Comparison of ENCODE assay signal across 9 mouse cellular contexts in the genomic region with DNA sequence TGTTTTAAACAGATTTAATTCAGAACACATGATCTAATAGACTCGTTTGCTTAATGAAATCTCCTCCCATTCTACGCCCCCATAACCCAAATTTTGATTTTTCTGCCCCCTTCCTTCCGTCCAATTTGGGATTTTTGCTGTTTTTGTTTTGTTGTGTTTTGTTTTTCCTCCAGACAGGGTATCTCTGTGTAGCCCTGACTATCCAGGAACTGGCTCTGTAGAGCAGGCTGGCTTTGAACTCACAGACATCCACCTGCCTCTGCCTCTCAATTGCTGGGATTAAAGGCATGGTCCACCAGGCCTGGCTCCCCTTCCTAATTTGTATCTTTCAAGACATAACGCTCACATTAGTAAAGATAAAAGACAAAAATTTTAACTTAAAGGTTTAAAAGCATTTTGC. TPM values are rescaled to one million over a fixed set of nuclear protein-coding genes. Genes with fewer than 3 reads are reported as not detected.
DNase-seq lines count a peak whose midpoint lies in the region; ATAC-seq lines count a peak whose summit lies in the region.
"Had no signal": no experiment of that assay in that cellular context is flagged by ENCODE, and none has a peak within 500 bp of the region (broad histone marks: within the 10 kb centered on the region; RNA-seq: fewer than 3 reads in every experiment).

No protein-coding gene starts in this region.

- peaks cover 35% of the 10 kb centered on the region for H3K27me3 ChIP-seq in heart, embryonic 13.5 days (replicated peaks)
- H3K27me3 ChIP-seq in hindbrain, embryonic 16.5 days (replicated peaks; ENCODE audit: control insufficient read depth, insufficient read depth, low read length) = peaks cover 2% of the 10 kb centered on the region; the same call in 1 of the 2 replicates
- peaks cover 28% of the 10 kb centered on the region for H3K27me3 ChIP-seq in midbrain, embryonic 12.5 days

- no peak for DNase-seq in heart, postnatal 14 days
- no peak for DNase-seq in cerebellum, postnatal 36 days
- DNase-seq in layer of hippocampus, postnatal 36 days = no peak
- DNase-seq: right cerebral cortex, postnatal 14 days had no signal

- no peaks in the 10 kb centered on the region for H3K36me3 ChIP-seq in heart, embryonic 13.5 days
- H3K36me3 ChIP-seq in hindbrain, embryonic 16.5 days (ENCODE audit: control insufficient read depth, insufficient read depth, low read length) = no peaks in the 10 kb centered on the region
- no peaks in the 10 kb centered on the region for H3K36me3 ChIP-seq in midbrain, embryonic 12.5 days

- no peak for ATAC-seq in heart, embryonic 13.5 days (ENCODE audit: extremely low read depth, insufficient number of reproducible peaks, low FRiP score, low TSS enrichment)
- ATAC-seq in hindbrain, embryonic 16.5 days = no peak
- ATAC-seq in midbrain, embryonic 12.5 days (ENCODE audit: low FRiP score, low read depth) = no peak
- ATAC-seq in activated CD4-positive, CD25-positive, alpha-beta regulatory T cell, adult 4 months = no peak

- WGBS in heart, embryonic 13.5 days = 66% methylated on average over 4 of the region's 4 CpGs
- WGBS in hindbrain, embryonic 16.5 days = 36% methylated on average over 4 of the region's 4 CpGs
- WGBS in midbrain, embryonic 12.5 days = 23% methylated on average over 4 of the region's 4 CpGs

- H3K4me3 ChIP-seq in heart, embryonic 13.5 days = peak overlapping the region; percentile 61
- H3K4me3 ChIP-seq in brown adipose tissue, adult 24 weeks (ENCODE audit: insufficient read depth, low read depth, low read length) = no peak overlapping the region; the same call in 1 of the 2 replicates
- H3K4me3 ChIP-seq in hindbrain, embryonic 16.5 days (ENCODE audit: low read length) = peak overlapping the region; percentile 18; the same call in 1 of the 2 replicates
- H3K4me3 ChIP-seq in midbrain, embryonic 12.5 days = peak overlapping the region; percentile 70

- no peaks in the 10 kb centered on the region for H3K9me3 ChIP-seq in heart, embryonic 13.5 days
- no peaks in the 10 kb centered on the region for H3K9me3 ChIP-seq in hindbrain, embryonic 16.5 days (ENCODE audit: control insufficient read depth, low read length)
- H3K9me3 ChIP-seq in midbrain, embryonic 12.5 days = no peaks in the 10 kb centered on the region

- intact Hi-C loops in heart, postnatal 14 days (cut with DNase I) = loop anchor here (2.0 kb wide), 2 partner anchors 99 to 169 kb away; no protein-coding TSS in a partner anchor

- peak overlapping the region; percentile 90; the same call in 1 of the 2 replicates for H3K9ac ChIP-seq in heart, embryonic 13.5 days
- no peak overlapping the region for H3K9ac ChIP-seq in hindbrain, embryonic 16.5 days (ENCODE audit: low read depth, low read length)
- H3K9ac ChIP-seq in midbrain, embryonic 12.5 days (replicated peaks) = peak overlapping the region; percentile 77; the same call in 1 of the 2 replicates

- H3K4me2 ChIP-seq in heart, embryonic 13.5 days = peak overlapping the region; percentile 90
- H3K4me2 ChIP-seq in hindbrain, embryonic 16.5 days (ENCODE audit: low read length) = peak overlapping the region; percentile 92
- peak overlapping the region; percentile 100 for H3K4me2 ChIP-seq in midbrain, embryonic 12.5 days (replicated peaks)

- peaks cover 68% of the 10 kb centered on the region for H3K4me1 ChIP-seq in heart, embryonic 13.5 days
- H3K4me1 ChIP-seq in brown adipose tissue, adult 24 weeks (ENCODE audit: control insufficient read depth, insufficient read depth, insufficient read length, low read length) = peaks cover 12% of the 10 kb centered on the region
- H3K4me1 ChIP-seq in hindbrain, embryonic 16.5 days (ENCODE audit: control insufficient read depth, insufficient read depth, low read depth, low read length) = peaks cover 22% of the 10 kb centered on the region
- peaks cover 61% of the 10 kb centered on the region for H3K4me1 ChIP-seq in midbrain, embryonic 12.5 days

- no peak overlapping the region for H3K27ac ChIP-seq in heart, embryonic 13.5 days (replicated peaks)
- H3K27ac ChIP-seq in brown adipose tissue, adult 24 weeks (replicated peaks; ENCODE audit: low read depth, low read length) = peak overlapping the region; percentile 68
- H3K27ac ChIP-seq in hindbrain, embryonic 16.5 days (ENCODE audit: low read depth, low read length) = no peak overlapping the region
- peak overlapping the region; percentile 72; the same call in 1 of the 2 replicates for H3K27ac ChIP-seq in midbrain, embryonic 12.5 days (replicated peaks)

RNA-seq across cellular contexts. Expression of a gene that starts 3.6 kb away (rescaled TPM):
- 3.0 and 3.5 TPM in 2 replicates for polyA plus RNA-seq in heart, embryonic 13.5 days (2015; fragmentation: Nextera tagmentation; extraction: Ambion mirVana)
- 1 to 10 TPM; 4.7 to 6.4 TPM for total RNA-seq in heart, postnatal 14 days (2021)
- polyA plus RNA-seq in brown adipose tissue, adult 24 weeks (2012; ENCODE audit: insufficient read depth, insufficient read length, missing spikeins) = 6.4 and 6.6 TPM in 2 replicates
- 1.9 and 2.7 TPM in 2 replicates for polyA plus RNA-seq in hindbrain, embryonic 16.5 days (2015; fragmentation: Nextera tagmentation; extraction: Ambion mirVana)
- 6.3 and 8.7 TPM in 2 replicates for polyA plus RNA-seq in midbrain, embryonic 12.5 days (2016; fragmentation: Nextera tagmentation; extraction: Ambion mirVana)
- total RNA-seq in layer of hippocampus, postnatal 36 days (2021) = 1 to 10 TPM; 5.3 to 5.4 TPM
- polyA plus RNA-seq in activated CD4-positive, CD25-positive, alpha-beta regulatory T cell, adult 4 months (2017; shearing (Covaris generic)) = not detected

RNA-seq across cellular contexts. Expression of a gene that starts 30.3 kb away (rescaled TPM):
- polyA plus RNA-seq in heart, embryonic 13.5 days (2015; fragmentation: Nextera tagmentation; extraction: Ambion mirVana) = 0.48 TPM in 1 of 2 replicates, not detected in the other
- under 1 TPM; 0.29 to 0.79 TPM for total RNA-seq in heart, postnatal 14 days (2021)
- polyA plus RNA-seq in brown adipose tissue, adult 24 weeks (2012; ENCODE audit: insufficient read depth, insufficient read length, missing spikeins) = 1.3 and 1.9 TPM in 2 replicates
- polyA plus RNA-seq in hindbrain, embryonic 16.5 days (2015; fragmentation: Nextera tagmentation; extraction: Ambion mirVana) = 11.3 and 11.5 TPM in 2 replicates
- polyA plus RNA-seq in midbrain, embryonic 12.5 days (2016; fragmentation: Nextera tagmentation; extraction: Ambion mirVana) = 3.9 and 6.7 TPM in 2 replicates
- 10 to 100 TPM; 10.8 to 11.0 TPM for total RNA-seq in layer of hippocampus, postnatal 36 days (2021)
- not detected for polyA plus RNA-seq in activated CD4-positive, CD25-positive, alpha-beta regulatory T cell, adult 4 months (2017; shearing (Covaris generic))

Comparison
In these comparisons a context has a peak if more than half of its experiments do, and no peak if none do; other contexts are left out.
1. H3K27ac ChIP-seq: peak in brown adipose tissue, adult 24 weeks (single experiment) and midbrain, embryonic 12.5 days (single experiment); none in heart, embryonic 13.5 days (single experiment) and hindbrain, embryonic 16.5 days (single experiment).
2. Peak in every context shown above with its lines, with median percentiles within 50 percentile points of each other: H3K4me2 ChIP-seq.